Mouse (Mus musculus): ENCODE results near the gene Adra2c.

DNA sequence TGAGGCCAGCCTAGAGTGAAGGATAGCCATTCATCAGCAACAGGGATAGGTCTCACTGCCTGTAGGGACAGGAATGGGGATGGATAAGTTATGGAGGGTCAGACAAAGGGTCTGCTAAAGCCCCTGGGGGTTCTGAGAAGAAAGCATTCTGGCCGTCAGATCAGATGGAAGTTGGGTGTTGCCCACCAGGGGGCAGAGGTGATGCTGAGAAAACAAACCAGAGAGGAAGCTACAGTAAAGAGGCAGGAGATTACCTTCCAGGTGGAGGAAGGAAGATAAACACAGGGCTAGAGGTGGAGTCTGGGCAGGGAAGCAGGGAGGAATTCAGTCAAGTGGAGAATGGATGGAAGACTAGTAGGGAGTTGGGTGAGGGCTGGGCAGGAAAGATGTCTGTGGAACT lies 33.9 kb upstream of the Adra2c start:
- TF ChIP-seq CTCF (IDR thresholded peaks at IDR 0.05; ENCODE audit: insufficient read depth, low read depth, low read length) (no peak), POLR2A (IDR thresholded peaks at IDR 0.05; ENCODE audit: insufficient read depth, low read depth, low read length) (no peak)

Measured in olfactory bulb, adult 2 months (tissue).